Mouse (Mus musculus): ENCODE data around the gene Ap4e1.
"Not testable (repeated sequence)": the region's sequence is repeated elsewhere in the genome, so short reads cannot be mapped to it uniquely, and the experiment has no call there.

Gene Ap4e1

DNA sequence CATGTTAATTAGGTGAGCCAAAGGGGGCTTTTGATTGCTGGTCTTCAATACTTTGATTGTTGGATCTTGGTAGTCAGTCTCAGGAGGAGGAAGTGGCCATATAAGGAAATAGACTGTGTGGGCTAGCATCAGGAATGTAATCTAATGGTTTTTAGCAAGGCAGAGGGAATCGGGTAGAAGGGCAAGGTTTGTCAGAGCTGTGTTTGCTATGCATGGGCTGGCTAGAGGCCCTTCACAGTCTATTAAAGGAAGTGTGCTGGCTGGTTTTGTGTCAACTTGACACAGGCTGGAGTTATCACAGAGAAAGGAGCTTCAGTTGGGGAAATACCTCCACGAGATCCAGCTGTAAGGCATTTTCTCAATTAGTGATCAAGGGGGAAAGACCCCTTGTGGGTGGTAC is 70.5 kb downstream of the Ap4e1 start:
- not testable (repeated sequence) for DNase-seq

DNA sequence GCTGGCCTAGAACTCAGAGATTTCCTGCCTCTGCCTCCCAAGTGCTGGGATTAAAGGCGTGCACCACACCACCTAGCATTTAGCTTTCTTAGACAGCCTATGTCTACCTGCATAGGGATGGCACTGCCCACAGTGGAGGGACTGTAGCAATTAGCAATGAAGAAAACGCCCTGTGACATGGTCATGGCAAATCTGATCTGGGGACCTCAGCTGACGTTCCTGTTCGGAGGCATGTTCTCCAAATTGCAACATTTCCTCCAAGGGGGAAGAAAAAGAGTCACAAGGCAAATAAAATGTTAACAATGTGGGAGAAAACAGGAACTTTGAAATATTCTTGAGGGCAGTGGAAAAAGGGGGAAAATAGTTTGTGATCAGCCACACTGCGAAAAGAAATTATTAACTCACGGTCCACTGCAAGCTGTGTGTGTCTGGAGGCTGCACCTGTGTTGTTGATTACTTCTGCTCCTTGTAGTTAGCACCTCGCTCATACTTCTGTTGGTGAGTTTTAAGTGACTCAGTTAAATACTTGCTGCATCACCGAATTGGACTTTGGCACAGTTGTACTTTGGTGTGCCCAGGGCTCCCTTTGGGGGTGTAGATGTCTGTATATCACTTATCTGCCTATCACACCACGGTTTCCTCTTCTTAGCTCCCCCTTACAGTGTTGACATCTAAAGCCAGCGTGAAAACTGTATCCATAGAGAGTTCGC is 71.5 kb downstream of the Ap4e1 start:
- no peak for DNase-seq

GRCm38 (mm10) chr2:127080591-127081218 is 72.2 kb downstream of the Ap4e1 start:
- no peak for DNase-seq

- DNase-seq, result no peak
Observed at GRCm38 (mm10) chr2:127086235-127086634, 77.7 kb downstream of the Ap4e1 start.

DNA sequence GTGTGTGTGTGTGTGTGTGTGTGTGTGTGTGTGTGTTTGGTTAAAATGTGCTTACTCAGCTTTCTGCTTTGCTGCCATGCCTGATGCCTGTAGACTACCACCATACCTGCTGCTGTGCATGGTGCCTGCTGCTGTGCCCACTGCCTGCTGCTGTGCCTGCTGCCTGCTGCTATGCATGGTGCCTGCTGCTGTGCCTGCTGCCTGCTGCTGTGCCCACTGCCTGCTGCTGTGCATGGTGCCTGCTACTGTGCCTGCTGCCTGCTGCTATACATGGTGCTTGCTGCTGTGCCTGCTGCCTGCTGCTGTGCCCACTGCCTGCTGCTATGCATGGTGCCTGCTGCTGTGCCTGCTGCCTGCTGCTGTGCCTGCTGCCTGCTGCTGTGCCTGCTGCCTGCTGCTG is 81.6 kb downstream of the Ap4e1 start:
- DNase-seq, result not testable (repeated sequence)

DNA sequence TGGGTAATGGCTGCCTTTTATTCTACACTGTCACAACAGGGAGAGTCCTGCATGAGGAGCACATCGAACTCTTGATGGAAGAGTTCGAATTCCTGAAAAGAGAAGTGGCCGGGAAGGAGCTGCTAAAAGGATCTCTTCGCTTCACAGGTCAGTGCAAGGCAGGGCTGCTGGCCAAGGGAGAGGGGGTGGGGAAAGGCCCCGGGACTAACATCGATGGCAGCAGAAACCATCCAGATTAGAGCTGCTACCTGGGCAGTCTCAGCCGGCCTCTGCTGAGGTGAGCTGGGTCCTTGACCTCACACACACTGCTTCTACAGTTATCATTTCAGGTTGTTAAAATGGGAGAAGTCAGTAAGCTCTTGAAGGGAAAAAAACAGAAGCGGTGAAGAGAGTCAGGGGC is 83.5 kb downstream of the Ap4e1 start:
- no peak for DNase-seq

DNA sequence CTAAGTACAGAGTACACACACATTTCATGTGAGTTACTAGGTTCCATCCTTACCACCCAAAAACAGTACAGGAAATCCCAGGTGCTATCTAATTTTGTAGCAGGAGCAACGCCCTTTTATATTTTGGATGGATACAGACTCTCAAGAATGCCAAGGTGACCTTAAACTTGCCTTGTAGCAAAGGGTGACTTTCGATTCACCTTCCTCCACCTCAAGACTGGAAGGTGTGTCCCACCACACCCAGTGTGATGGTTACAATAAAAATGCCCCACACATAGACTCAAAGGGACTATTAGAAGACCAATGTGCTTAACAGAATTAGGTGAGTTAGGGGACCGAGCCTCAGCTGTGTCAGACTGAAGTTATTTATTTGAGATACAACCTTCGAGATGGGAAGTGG is 100.5 kb downstream of the Ap4e1 start:
- DNase-seq, result no peak

All from cerebellum, adult 9-11 months (tissue).